Mouse (Mus musculus) olfactory bulb, adult 2 months (tissue): ENCODE data around the gene Diaph3. TPM values are rescaled to one million over a fixed set of nuclear protein-coding genes. Genes with fewer than 3 reads are reported as not detected.

Experiments used
- H3K27ac ChIP-seq: fragments of 200-500 bp; 2 replicates; pipeline ENCODE4 v1.5.1; 2012; ENCODE audit warnings: low read depth, low read length; ENCODE audit not compliant: insufficient read depth
- H3K4me1 ChIP-seq: fragments of 200-500 bp; 2 replicates; pipeline ENCODE4 v1.6.1; 2012; ENCODE audit warnings: low read length; ENCODE audit not compliant: control insufficient read depth, insufficient read depth
- H3K4me3 ChIP-seq: fragments of 200-500 bp; 2 replicates; pipeline ENCODE4 v1.5.1; 2012; ENCODE audit warnings: mild to moderate bottlenecking, low read depth, low read length, moderate library complexity; ENCODE audit not compliant: insufficient read depth
- CTCF ChIP-seq: fragments of 200-500 bp; IDR thresholded peaks from 2 replicates; pipeline ENCODE4 v1.5.1; 2012; ENCODE audit warnings: low read depth, mild to moderate bottlenecking, low read length, moderate library complexity; ENCODE audit not compliant: insufficient read depth
- POLR2A ChIP-seq: fragments of 200-500 bp; IDR thresholded peaks from 2 replicates; pipeline ENCODE4 v1.6.1; 2012; ENCODE audit warnings: mild to moderate bottlenecking, low read depth, low read length, moderate library complexity; ENCODE audit not compliant: insufficient read depth
- WGBS: fragments of 180-500 bp; shearing (Covaris S2); methylation state at CpG from one replicate; pipeline ENCODE4 v1.1.7; 2018; 5-methylcytosine and 5-hydroxymethylcytosine counted together
- polyA plus RNA-seq: library from polyadenylated mRNA; stranded (reverse); fragments of >200 nt; gene quantifications from 2 replicates; pipeline ENCODE4 v1.2.4, GENCODE M21; 2012; ENCODE audit warnings: low replicate concordance; ENCODE audit not compliant: missing spikeins, insufficient read depth, insufficient read length

Gene Diaph3
- polyA plus RNA-seq, 1 experiment, result not detected

DNA sequence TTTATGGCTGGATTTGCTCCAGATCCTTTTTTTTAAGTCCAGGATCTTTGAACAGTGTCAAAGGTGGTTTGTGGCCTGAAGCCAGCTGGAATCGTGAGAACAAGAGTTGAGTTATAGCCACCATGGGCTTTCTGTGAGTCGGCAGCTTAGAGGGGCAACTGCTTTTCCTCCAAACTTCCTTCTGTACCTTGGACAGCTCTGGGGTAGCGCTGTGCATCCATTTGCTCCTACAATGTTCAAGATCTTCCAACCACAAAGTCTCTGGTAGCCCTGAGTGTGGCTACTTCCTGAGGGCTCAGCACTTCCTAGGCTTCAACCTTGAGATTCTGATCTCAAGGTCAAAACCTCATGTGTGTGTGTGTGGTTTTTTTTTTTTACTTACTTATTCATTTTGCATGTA, 437.0 kb downstream of the Diaph3 start:
- Histone ChIP-seq H3K27ac (no peak overlapping the region), H3K4me1 (peaks cover 2% of the 10 kb centered on the region; the same call in 1 of the 2 replicates), H3K4me3 (no peak overlapping the region)
- WGBS, result 59% methylated on average over 3 of the region's 3 CpGs
- no peak for TF ChIP-seq CTCF

DNA sequence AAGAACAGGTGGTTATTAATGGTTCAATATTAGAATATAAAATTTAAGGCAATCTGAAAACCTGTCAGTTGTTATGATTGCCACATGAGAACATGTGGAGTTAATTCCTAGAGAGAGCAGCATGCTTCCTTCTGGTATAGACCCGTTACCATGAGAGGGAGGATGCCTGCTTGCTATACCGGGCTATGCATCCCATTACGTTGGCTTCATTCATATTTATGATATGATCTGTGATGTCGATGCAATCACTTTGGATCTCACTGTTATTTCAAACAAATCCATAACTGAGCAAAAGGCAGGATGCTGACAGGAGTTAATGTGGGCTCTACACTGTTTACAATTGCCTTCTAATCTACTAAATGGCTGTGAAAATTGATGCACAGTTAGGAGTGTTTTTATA, 439.9 kb downstream of the Diaph3 start:
- TF ChIP-seq POLR2A (no peak), CTCF (no peak)
- H3K27ac ChIP-seq, result no peak overlapping the region
- WGBS, result 96% methylated on average over 4 of the region's 4 CpGs

DNA sequence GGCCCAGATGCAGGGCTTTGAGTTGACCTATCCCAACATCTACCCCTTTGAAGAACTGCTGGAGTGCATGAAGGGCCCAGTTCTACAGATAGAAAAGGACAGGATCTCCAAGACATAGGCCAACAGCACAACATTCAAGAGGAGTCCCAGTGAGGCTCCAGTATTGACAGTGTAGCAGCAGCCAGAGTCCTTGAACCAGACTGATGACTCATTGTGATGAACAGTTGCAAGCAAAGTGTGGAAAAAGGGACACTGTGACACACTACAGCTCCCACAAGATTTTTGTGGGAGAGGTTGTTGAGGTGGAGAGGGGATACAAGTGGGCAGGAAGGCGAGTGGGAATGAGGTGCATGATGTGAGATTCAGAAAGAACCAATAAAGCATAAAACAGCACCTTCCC, 443.1 kb downstream of the Diaph3 start:
- 96% methylated on average over 1 of the region's 1 CpGs for WGBS
- Histone ChIP-seq H3K27ac (no peak overlapping the region), H3K4me1 (no peaks in the 10 kb centered on the region), H3K4me3 (no peak overlapping the region)
- TF ChIP-seq POLR2A (no peak), CTCF (no peak)

More for the DNA sequence above, 439.9 kb downstream of the Diaph3 start:
- H3K4me1 ChIP-seq, result peaks cover 2% of the 10 kb centered on the region; the same call in 1 of the 2 replicates
- H3K4me3 ChIP-seq, result no peak overlapping the region

DNA sequence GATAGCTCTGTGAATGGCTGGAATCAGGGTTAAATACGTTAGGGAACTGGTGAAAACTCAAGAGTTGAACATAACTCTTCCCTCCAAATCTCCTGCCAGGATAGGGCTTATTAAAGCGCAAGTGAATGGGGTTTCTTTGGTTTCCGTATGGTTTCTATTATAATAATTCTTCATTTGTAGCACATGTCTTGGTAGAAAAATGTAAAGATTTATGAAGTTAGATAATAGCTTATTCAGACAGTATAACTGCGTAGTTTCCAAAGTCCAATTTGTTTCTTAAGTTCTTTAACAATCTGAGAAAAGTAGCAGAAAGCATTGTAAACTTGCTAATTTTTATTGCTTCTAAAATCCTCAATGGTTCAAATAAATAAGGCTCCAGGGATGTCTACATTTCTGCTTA, 448.3 kb downstream of the Diaph3 start:
- Histone ChIP-seq H3K4me3 (no peak overlapping the region), H3K4me1 (no peaks in the 10 kb centered on the region)
- WGBS, result 88% methylated on average over 4 of the region's 4 CpGs

DNA sequence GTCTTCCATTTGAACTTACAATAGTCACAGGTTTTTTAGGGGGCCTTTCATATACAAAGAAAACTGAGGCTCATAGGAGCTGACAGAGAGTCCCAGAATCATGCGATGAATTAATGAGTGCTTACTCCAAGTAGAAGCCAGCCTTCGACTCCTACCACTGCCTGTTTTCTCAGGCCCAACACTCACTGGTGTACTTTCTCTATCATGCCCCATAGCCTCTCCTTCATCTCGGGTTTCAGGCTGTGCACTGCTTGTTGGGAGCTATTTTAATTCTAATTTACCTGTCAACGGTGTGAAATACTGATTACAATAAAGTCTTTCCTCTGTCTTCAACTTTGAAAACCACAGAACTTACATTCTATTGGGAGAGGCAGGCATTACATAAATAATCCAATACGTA, 449.7 kb downstream of the Diaph3 start:
- TF ChIP-seq CTCF, result no peak
- no peak for TF ChIP-seq POLR2A
- H3K27ac ChIP-seq, result no peak overlapping the region
- WGBS, result 74% methylated on average over 5 of the region's 5 CpGs
- H3K4me1 ChIP-seq, result no peaks in the 10 kb centered on the region
- no peak overlapping the region for H3K4me3 ChIP-seq

More for the DNA sequence above, 448.3 kb downstream of the Diaph3 start:
- no peak for TF ChIP-seq POLR2A
- no peak for TF ChIP-seq CTCF
- no peak overlapping the region for H3K27ac ChIP-seq

DNA sequence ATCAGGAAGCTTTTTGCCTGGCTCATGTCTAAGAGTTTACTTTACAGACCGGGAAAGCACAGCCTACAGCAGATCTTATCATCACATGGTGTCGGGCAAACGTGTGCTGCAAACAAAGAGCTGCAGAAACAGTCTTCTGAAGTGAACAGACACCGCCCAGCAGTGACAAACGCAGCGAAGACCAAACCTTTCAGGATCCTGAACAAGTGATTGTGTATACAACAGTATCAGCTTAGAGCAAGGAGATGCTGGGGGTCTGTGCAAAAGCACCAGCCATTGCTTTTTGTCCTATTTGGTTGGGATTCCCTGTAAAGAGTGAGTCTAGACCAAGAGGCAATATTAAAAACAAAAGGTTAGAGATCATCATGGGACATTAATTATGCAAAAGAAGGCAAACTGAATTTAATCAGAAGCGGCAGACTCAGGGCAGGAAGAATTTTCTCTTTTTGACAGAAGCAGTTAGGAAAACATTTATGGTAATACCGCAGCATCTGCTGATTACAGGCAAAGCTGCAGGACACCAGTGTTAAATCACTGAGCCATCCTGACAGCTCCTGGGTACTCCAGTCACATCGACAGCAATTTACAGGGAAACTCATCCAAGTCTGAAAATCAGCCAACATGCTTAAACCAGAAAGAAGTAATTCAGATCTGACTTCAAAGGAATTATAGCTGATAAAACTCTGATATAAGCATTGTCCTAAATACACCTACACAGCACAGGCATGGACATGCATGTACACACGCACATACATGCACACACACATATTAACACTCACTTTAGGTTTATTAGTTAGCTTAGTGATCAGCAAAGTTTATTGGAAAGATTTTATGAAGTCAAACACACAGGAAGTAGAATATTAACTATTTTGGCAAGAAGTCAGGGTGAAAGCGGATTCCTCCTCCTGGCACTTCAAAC, 456.2 kb downstream of the Diaph3 start:
- WGBS, result 59% methylated on average over 11 of the region's 11 CpGs
- Histone ChIP-seq H3K4me3 (no peak overlapping the region), H3K27ac (no peak overlapping the region), H3K4me1 (no peaks in the 10 kb centered on the region)
- TF ChIP-seq CTCF (no peak), POLR2A (no peak)

DNA sequence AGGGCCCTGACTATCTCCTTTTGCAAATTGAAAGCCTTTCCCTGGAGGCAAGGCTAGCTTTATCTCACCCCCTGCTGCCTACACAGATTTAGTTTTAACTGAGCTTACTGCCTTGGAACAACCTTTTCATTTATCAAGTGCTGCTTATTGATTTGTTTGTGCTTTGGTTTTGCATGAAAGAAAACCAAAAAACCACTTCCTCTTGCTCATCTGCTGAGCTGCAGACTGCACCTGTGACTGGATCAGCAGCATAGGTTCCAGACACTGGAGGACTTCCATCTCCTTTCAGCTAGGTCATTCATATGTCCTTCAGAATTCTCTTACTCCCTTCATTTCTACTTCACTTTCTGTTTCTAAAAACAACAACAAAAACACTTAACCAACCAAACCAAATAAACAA, 459.1 kb downstream of the Diaph3 start:
- H3K27ac ChIP-seq, result no peak overlapping the region
- H3K4me1 ChIP-seq, result no peaks in the 10 kb centered on the region; the same call in 1 of the 2 replicates
- TF ChIP-seq POLR2A, result no peak
- no peak for TF ChIP-seq CTCF
- no peak overlapping the region for H3K4me3 ChIP-seq

DNA sequence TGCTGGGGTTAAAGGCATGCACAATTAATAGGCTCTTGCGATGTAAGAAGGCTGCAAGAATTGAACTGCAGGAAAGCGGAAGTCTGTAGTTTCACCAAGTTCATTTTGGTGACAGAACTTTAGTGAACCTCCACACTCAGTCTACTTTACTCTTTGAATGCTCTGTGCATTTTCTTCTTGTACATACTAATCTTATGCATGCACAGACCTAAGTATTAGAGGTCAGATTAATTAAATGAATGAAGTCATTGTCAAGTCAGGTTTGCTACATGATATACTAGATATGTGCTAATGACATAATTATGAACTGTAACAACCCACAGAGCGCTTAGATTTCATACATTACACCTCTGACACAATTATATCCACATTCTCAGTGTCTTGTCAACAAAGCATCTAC, 462.0 kb downstream of the Diaph3 start:
- H3K4me3 ChIP-seq, result no peak overlapping the region
- 91% methylated on average over 3 of the region's 3 CpGs for WGBS
- TF ChIP-seq POLR2A (no peak), CTCF (no peak)
- H3K27ac ChIP-seq, result no peak overlapping the region
- no peaks in the 10 kb centered on the region; the same call in 1 of the 2 replicates for H3K4me1 ChIP-seq

DNA sequence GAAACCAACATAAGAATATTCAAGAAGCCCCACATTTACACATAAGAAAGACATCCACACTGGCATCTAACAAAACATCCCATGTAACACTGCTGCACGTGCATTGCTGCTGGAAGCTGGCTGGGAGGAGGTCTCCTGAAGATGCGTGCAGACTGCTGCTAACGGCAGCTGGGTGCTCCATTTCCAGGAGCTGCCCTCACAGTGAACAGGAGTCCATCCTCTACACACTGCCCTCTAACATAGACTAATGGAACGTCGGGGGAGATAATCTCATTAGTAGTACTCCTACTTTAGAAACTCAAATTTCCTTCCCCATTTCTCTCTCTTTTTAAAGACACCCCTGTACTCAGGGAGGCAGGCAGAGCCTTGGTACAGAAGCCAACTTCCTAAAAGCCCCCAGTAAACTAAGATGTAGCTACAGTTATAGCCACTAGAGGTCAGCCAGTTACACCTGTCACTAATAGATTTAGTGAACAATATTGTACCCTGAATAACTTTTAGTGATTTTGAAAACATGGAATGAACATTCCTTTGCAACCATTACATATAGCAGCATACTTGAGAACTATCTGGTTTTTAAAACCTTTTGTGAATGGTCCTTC, 462.8 kb downstream of the Diaph3 start:
- no peak for TF ChIP-seq CTCF
- TF ChIP-seq POLR2A, result no peak
- no peaks in the 10 kb centered on the region; the same call in 1 of the 2 replicates for H3K4me1 ChIP-seq
- no peak overlapping the region for H3K27ac ChIP-seq
- WGBS, result 51% methylated on average over 5 of the region's 5 CpGs
- no peak overlapping the region for H3K4me3 ChIP-seq

DNA sequence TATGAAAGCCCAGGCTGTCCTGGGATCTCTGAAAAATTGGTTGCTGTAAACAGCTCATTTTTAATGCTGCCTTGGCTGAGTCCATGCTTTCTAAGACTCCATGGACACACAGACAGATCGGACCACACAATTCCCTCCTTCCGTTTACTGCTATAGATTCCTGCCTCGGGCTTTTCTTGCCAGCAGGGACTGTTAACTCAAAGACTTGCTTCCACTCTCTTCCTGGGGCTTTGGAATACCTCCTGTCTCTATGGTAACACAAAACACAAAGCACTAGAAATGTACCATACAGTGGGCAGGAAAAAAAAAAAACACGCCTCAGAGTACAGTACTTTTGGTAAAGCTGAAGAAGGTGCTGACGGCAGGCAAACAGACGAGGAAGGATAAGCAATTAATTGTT, 464.0 kb downstream of the Diaph3 start:
- TF ChIP-seq CTCF (no peak), POLR2A (no peak)
- H3K4me3 ChIP-seq, result no peak overlapping the region
- no peaks in the 10 kb centered on the region; the same call in 1 of the 2 replicates for H3K4me1 ChIP-seq
- WGBS, result 39% methylated on average over 6 of the region's 6 CpGs
- H3K27ac ChIP-seq, result no peak overlapping the region
